Mouse (Mus musculus) lung, embryonic 15.5 days (tissue): ENCODE results near the gene Gpx6. TPM values are rescaled to one million over a fixed set of nuclear protein-coding genes. Genes with fewer than 3 reads are reported as not detected.

ENCODE experiments used
- ATAC-seq: fragments of 200-750 bp; cut with Nextera tagmentation; 2 replicates; pipeline ENCODE4 v1.8.0; 2017; ENCODE audit warnings: moderate number of reproducible peaks, borderline replicate concordance; ENCODE audit not compliant: low FRiP score, low TSS enrichment; ENCODE audit errors: extremely low read depth
- H3K27ac ChIP-seq: fragments of 300-500 bp; sonication (generic); 2 replicates; pipeline ENCODE4 v1.5.1; 2015; ENCODE audit warnings: moderate library complexity, mild to moderate bottlenecking, inconsistent platforms
- H3K27me3 ChIP-seq: fragments of 300-500 bp; sonication (generic); 2 replicates; pipeline ENCODE4 v1.6.1; 2015; ENCODE audit warnings: inconsistent platforms
- H3K36me3 ChIP-seq: fragments of 300-500 bp; sonication (generic); 2 replicates; pipeline ENCODE4 v1.6.1; 2015; ENCODE audit warnings: inconsistent platforms
- H3K4me1 ChIP-seq: fragments of 300-500 bp; sonication (generic); 2 replicates; pipeline ENCODE4 v1.6.1; 2015; ENCODE audit warnings: inconsistent platforms
- H3K4me2 ChIP-seq: fragments of 300-500 bp; sonication (generic); 2 replicates; pipeline ENCODE4 v1.6.1; 2015; ENCODE audit warnings: inconsistent platforms, mild to moderate bottlenecking, moderate library complexity
- H3K4me3 ChIP-seq: fragments of 300-500 bp; sonication (generic); 2 replicates; pipeline ENCODE4 v1.5.1; 2015; ENCODE audit warnings: mild to moderate bottlenecking, inconsistent platforms
- H3K9ac ChIP-seq: fragments of 300-500 bp; sonication (generic); 2 replicates; pipeline ENCODE4 v1.6.1; 2015; ENCODE audit warnings: inconsistent platforms
- H3K9me3 ChIP-seq: fragments of 300-500 bp; sonication (generic); 2 replicates; pipeline ENCODE4 v1.6.1; 2016; ENCODE audit warnings: inconsistent platforms
- WGBS: fragments of 180-500 bp; shearing (Covaris S2); methylation state at CpG from one replicate; pipeline ENCODE4 v1.1.7; 2015; 5-methylcytosine and 5-hydroxymethylcytosine counted together
- polyA plus RNA-seq: library from polyadenylated mRNA; unstranded; fragments of >200 nt; fragmentation: Nextera tagmentation; extraction: Ambion mirVana; gene quantifications from 2 replicates; pipeline ENCODE4 v1.2.1, GENCODE M21; 2015

Gpx6 gene
- polyA plus RNA-seq, result not detected in 2 replicates

- no peak for ATAC-seq
- H3K9ac ChIP-seq, result no peak within 1 kb of the TSS
- 11% methylated on average over 3 of the region's 3 CpGs for WGBS
- H3K4me1 ChIP-seq, result no peaks in the 10 kb centered on the region
- no peak within 1 kb of the TSS for H3K4me2 ChIP-seq
- H3K4me3 ChIP-seq, result no peak within 1 kb of the TSS
- no peaks in the 10 kb centered on the region for H3K27me3 ChIP-seq
- no peak within 1 kb of the TSS for H3K27ac ChIP-seq
- H3K9me3 ChIP-seq, result no peaks in the 10 kb centered on the region
- no peaks in the 10 kb centered on the region for H3K36me3 ChIP-seq
Observed at GRCm38 (mm10) chr13:21311926-21312325, at the start of gene Gpx6. TSS of gene Gpx6 (plus strand) at chr13:21312125.

GRCm38 (mm10) chr13:21262787-21263461 is 49.0 kb upstream of the Gpx6 start:
- no peaks in the 10 kb centered on the region for H3K9me3 ChIP-seq
- ATAC-seq, result no peak
- no peak overlapping the region for H3K4me3 ChIP-seq
- H3K27me3 ChIP-seq, result no peaks in the 10 kb centered on the region; the same call in 1 of the 2 replicates
- H3K4me2 ChIP-seq, result no peak overlapping the region
- no peak overlapping the region for H3K27ac ChIP-seq
- 52% methylated on average over 4 of the region's 4 CpGs for WGBS
- no peak overlapping the region for H3K9ac ChIP-seq
- peaks cover 21% of the 10 kb centered on the region for H3K4me1 ChIP-seq
- H3K36me3 ChIP-seq, result no peaks in the 10 kb centered on the region

DNA sequence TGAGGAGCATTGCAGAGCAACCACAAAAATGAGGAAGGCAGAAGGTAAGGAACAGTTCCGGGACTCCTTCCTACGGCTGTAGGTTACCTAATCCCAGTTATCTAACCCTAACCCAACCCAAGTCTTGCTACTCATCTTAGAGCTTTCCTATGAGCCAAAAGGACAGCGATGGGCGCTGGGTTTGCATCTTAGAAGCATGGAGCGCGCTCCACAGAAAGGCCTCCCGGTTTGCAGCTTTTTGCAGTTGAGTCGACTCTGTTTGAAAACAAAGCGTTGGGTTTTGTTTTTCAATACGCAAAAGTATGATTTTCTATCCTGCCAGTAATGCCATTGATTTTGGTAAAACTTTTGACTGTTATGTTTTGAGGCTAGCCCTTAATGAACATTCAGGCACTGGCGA is 48.0 kb upstream of the Gpx6 start:
- Histone ChIP-seq H3K27me3 (no peaks in the 10 kb centered on the region), H3K4me1 (peaks cover 18% of the 10 kb centered on the region), H3K36me3 (no peaks in the 10 kb centered on the region), H3K4me3 (peak overlapping the region; percentile 38), H3K4me2 (peak overlapping the region; percentile 51), H3K27ac (no peak overlapping the region), H3K9me3 (no peaks in the 10 kb centered on the region), H3K9ac (no peak overlapping the region)
- WGBS, result 4% methylated on average over 11 of the region's 11 CpGs
- ATAC-seq, result no peak

DNA sequence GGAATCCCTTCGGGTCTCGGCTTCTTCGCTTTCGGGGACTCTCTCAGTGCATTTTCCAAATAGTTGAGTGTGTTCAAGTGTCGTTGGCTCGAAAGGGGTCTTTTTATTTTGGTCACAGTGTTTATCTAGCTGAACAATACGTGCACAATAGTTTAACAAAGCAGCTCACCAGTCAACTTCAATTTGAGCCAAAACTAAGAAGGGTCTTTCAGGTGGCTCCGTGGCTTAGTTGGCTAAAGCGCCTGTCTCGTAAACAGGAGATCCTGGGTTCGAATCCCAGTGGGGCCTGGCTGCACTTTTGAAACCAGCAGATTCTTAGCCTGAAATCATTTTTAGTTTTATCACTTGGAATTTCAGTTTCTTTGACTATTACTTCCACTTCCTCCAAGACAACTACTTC is 47.6 kb upstream of the Gpx6 start:
- WGBS, result 3% methylated on average over 11 of the region's 11 CpGs
- H3K4me1 ChIP-seq, result peaks cover 16% of the 10 kb centered on the region
- H3K4me3 ChIP-seq, result peak overlapping the region; percentile 38
- no peaks in the 10 kb centered on the region for H3K36me3 ChIP-seq
- no peaks in the 10 kb centered on the region for H3K27me3 ChIP-seq
- no peak for ATAC-seq
- H3K27ac ChIP-seq, result no peak overlapping the region
- H3K9me3 ChIP-seq, result no peaks in the 10 kb centered on the region
- H3K4me2 ChIP-seq, result peak overlapping the region; percentile 51
- H3K9ac ChIP-seq, result no peak overlapping the region

DNA sequence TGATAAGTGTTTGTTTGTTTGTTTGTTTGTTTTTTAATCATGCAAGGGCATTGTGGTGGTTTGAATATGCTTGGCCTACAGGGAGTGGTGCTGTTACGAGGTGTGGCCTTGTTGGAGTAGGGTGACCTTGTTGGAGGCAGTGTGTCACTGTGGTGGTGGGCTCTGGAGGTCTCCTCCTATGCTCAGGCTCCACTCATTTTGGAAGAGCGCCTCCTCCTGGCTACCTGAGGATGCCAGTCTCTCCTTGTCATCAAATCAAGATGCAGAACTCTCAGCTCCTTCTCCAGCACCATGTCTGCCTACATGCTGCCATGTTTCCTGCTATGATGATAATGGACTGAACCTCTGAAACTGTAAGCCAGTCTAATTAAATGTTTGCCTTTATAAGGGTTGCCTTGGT is 46.2 kb upstream of the Gpx6 start:
- H3K4me3 ChIP-seq, result no peak overlapping the region
- no peak overlapping the region for H3K9ac ChIP-seq
- no peak overlapping the region for H3K27ac ChIP-seq
- no peak overlapping the region for H3K4me2 ChIP-seq
- H3K9me3 ChIP-seq, result no peaks in the 10 kb centered on the region
- no peaks in the 10 kb centered on the region for H3K36me3 ChIP-seq
- 58% methylated on average over 2 of the region's 2 CpGs for WGBS
- peaks cover 7% of the 10 kb centered on the region for H3K4me1 ChIP-seq
- no peak for ATAC-seq
- H3K27me3 ChIP-seq, result no peaks in the 10 kb centered on the region

- Histone ChIP-seq H3K9ac (no peak overlapping the region), H3K4me3 (no peak overlapping the region), H3K27me3 (no peaks in the 10 kb centered on the region), H3K9me3 (no peaks in the 10 kb centered on the region), H3K36me3 (no peaks in the 10 kb centered on the region), H3K27ac (no peak overlapping the region), H3K4me1 (peaks cover 7% of the 10 kb centered on the region), H3K4me2 (no peak overlapping the region)
- 27% methylated on average over 4 of the region's 4 CpGs for WGBS
- ATAC-seq, result no peak
Observed at GRCm38 (mm10) chr13:21267541-21267940, 44.4 kb upstream of the Gpx6 start.

- Histone ChIP-seq H3K4me1 (peaks cover 7% of the 10 kb centered on the region), H3K4me3 (no peak overlapping the region), H3K27me3 (no peaks in the 10 kb centered on the region), H3K36me3 (no peaks in the 10 kb centered on the region), H3K4me2 (peak overlapping the region; percentile 21), H3K27ac (no peak overlapping the region), H3K9ac (no peak overlapping the region), H3K9me3 (no peaks in the 10 kb centered on the region)
- ATAC-seq, result no peak
- 2% methylated on average over 1 of the region's 1 CpGs for WGBS
Observed at GRCm38 (mm10) chr13:21268262-21268661, 43.7 kb upstream of the Gpx6 start.

DNA sequence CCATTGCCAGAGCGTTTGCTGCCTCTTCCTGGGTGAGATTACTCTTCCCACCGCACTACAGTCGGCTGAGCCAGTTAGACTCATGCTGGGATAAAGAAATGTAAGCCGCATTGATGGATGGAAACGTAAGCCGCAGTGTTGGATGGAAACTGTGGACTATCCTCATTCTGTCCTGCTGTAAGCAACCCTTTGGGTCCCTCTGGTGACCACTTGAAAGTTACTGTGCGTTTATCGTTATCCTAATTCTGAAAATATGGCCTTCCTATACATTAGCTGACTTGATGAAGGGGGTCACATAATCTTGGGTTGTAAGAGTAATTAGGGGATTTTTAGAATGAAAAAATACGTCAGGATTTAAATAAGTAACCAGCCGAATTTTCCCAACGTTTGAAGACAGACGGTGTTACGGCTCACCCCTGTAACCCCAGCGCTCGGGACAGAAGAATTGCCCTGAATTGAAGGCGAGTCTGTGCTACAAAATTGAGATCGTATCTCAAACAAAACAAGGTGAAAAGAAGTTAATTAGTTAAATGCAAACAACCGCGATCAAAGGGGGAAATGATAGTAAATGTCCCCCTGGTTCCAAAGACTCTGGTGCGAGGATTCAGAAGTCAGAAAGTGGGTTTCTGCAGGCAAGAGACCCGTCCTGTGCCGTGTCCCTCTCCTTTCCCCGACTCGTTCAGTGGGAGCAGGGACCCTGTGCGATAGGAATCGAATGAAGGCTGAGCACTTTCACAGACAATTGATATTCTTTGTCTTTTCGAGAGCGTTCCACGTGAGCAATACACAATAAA is 36.7 kb upstream of the Gpx6 start:
- no peaks in the 10 kb centered on the region for H3K36me3 ChIP-seq
- H3K4me2 ChIP-seq, result peak overlapping the region; percentile 73
- peaks cover 17% of the 10 kb centered on the region for H3K4me1 ChIP-seq
- ATAC-seq, result peak; percentile 32; the same call in 1 of the 2 replicates
- peak overlapping the region; percentile 53 for H3K4me3 ChIP-seq
- H3K27ac ChIP-seq, result no peak overlapping the region
- peak overlapping the region; percentile 4; the same call in 1 of the 2 replicates for H3K9ac ChIP-seq
- H3K27me3 ChIP-seq, result peaks cover 3% of the 10 kb centered on the region; the same call in 1 of the 2 replicates
- under 1% methylated on average over 29 of the region's 29 CpGs for WGBS
- H3K9me3 ChIP-seq, result no peaks in the 10 kb centered on the region

DNA sequence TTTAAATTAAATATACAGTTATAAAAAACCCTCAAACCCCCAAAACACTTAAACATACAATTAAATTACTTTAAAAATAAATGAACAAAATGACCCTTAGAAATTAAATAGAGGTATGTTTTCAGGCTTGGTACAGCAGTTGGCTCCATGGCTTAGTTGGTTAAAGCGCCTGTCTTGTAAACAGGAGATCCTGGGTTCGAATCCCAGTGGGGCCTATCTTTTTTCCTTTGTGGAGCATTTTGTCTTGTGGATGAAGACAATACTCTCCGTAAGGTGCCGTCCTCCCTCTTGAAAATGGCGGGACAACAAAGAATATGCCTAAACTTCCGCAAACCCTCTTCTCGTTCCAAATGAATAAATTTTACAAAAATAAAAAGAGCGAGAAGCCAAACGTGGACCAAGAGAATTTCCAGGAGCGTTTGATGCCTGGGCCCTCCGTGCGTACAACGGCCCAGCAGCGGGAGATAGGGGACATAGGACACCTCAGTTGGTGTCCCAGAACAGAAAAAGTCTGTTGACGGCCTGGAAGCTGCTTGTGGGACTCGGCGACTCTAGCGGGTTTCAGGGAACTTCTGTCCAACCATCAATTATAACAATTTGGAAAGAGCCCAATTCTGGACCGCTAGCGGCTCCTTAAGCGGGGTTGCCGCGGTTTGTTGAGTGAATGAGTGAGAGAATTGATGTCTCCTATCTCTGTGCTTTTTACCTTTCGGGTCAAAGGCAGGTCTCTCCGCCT is 35.9 kb upstream of the Gpx6 start:
- H3K4me3 ChIP-seq, result peak overlapping the region; percentile 53
- WGBS, result under 1% methylated on average over 25 of the region's 25 CpGs
- H3K4me2 ChIP-seq, result peak overlapping the region; percentile 73
- H3K27me3 ChIP-seq, result peaks cover 3% of the 10 kb centered on the region; the same call in 1 of the 2 replicates
- H3K9me3 ChIP-seq, result no peaks in the 10 kb centered on the region
- H3K27ac ChIP-seq, result no peak overlapping the region
- no peak; the same call in 1 of the 2 replicates for ATAC-seq
- H3K4me1 ChIP-seq, result peaks cover 17% of the 10 kb centered on the region
- H3K9ac ChIP-seq, result peak overlapping the region; percentile 37
- H3K36me3 ChIP-seq, result no peaks in the 10 kb centered on the region

GRCm38 (mm10) chr13:21276551-21276950 is 35.4 kb upstream of the Gpx6 start:
- Histone ChIP-seq H3K27me3 (peaks cover 3% of the 10 kb centered on the region; the same call in 1 of the 2 replicates), H3K4me1 (peaks cover 17% of the 10 kb centered on the region), H3K27ac (no peak overlapping the region), H3K4me3 (peak overlapping the region; percentile 53), H3K36me3 (no peaks in the 10 kb centered on the region), H3K4me2 (peak overlapping the region; percentile 73), H3K9me3 (no peaks in the 10 kb centered on the region), H3K9ac (0 out of 2 replicates have a peak overlapping the region, but pooled peaks have one; percentile 37)
- WGBS, result 2% methylated on average over 9 of the region's 9 CpGs
- ATAC-seq, result no peak

DNA sequence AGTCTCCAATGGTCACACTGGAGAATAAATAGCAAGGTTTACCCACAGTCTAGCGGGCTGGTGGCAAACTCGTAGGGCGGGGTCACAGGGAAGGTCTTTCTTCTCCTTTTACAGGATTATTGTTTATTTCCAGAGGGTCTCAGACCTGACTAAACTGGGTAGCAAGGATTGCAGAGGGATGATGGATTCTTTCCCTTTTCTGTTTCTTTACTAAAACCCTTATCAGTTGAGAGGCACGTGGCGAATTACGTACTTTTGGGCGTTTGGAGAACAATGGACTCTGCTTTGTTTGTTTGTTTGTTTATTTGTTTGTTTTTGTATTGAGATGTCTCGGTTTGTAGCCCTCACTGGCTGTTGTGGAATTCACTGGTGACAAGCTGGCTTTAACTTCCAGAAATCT is 32.8 kb upstream of the Gpx6 start:
- peak overlapping the region; percentile 44 for H3K9ac ChIP-seq

More for the DNA sequence above, 32.8 kb upstream of the Gpx6 start:
- Histone ChIP-seq H3K4me1 (peaks cover 17% of the 10 kb centered on the region), H3K27ac (no peak overlapping the region), H3K4me3 (peak overlapping the region; percentile 50), H3K4me2 (peak overlapping the region; percentile 67), H3K9me3 (no peaks in the 10 kb centered on the region), H3K36me3 (no peaks in the 10 kb centered on the region), H3K27me3 (peaks cover 3% of the 10 kb centered on the region; the same call in 1 of the 2 replicates)
- WGBS, result 3% methylated on average over 8 of the region's 8 CpGs
- no peak for ATAC-seq
